Mouse (Mus musculus): ENCODE measurements at regions not wholly inside any gene's neighbourhood (a gene's known extent, or its start where the extent isn't known, plus 50 kb on each side); places are given as distances from the start of the nearest gene placed in this dataset.

- Histone ChIP-seq H3K27ac (ENCODE audit: insufficient read depth, low read length) (no peak overlapping the region), H3K4me3 (replicated peaks; ENCODE audit: insufficient read depth, low read depth, low read length) (no peak overlapping the region), H3K4me1 (ENCODE audit: control insufficient read depth, insufficient read depth, low read length) (no peaks in the 10 kb centered on the region), H3K27me3 (ENCODE audit: control insufficient read depth, insufficient read depth, low read length) (no peaks in the 10 kb centered on the region)
- no peak for DNase-seq
- TF ChIP-seq POLR2A (IDR thresholded peaks at IDR 0.05; ENCODE audit: borderline replicate concordance, insufficient read depth, low read length) (no peak), CTCF (IDR thresholded peaks at IDR 0.05; ENCODE audit: borderline replicate concordance, insufficient read depth, low read depth, low read length) (no peak)
- WGBS = 84% methylated on average over 7 of the region's 7 CpGs
Measured at GRCm38 (mm10) chr19:54252145-54252664, 208.3 kb downstream of the Adra2a start.

- Histone ChIP-seq H3K27ac (ENCODE audit: insufficient read depth, low read length) (no peak overlapping the region), H3K4me1 (ENCODE audit: control insufficient read depth, insufficient read depth, low read length) (no peaks in the 10 kb centered on the region; the same call in 1 of the 2 replicates), H3K4me3 (replicated peaks; ENCODE audit: insufficient read depth, low read depth, low read length) (no peak overlapping the region), H3K27me3 (ENCODE audit: control insufficient read depth, insufficient read depth, low read length) (no peaks in the 10 kb centered on the region)
- no peak for DNase-seq
- TF ChIP-seq POLR2A (IDR thresholded peaks at IDR 0.05; ENCODE audit: borderline replicate concordance, insufficient read depth, low read length) = no peak
- no peak for TF ChIP-seq CTCF (IDR thresholded peaks at IDR 0.05; ENCODE audit: borderline replicate concordance, insufficient read depth, low read depth, low read length)
- 79% methylated on average over 3 of the region's 3 CpGs for WGBS
Measured at GRCm38 (mm10) chr19:54257889-54258288, 213.9 kb downstream of the Adra2a start.

GRCm38 (mm10) chr19:54259175-54259574 lies 215.2 kb downstream of the Adra2a start:
- 4% methylated on average over 7 of the region's 7 CpGs for WGBS
- Histone ChIP-seq H3K27ac (ENCODE audit: insufficient read depth, low read length) (no peak overlapping the region), H3K4me1 (ENCODE audit: control insufficient read depth, insufficient read depth, low read length) (no peaks in the 10 kb centered on the region; the same call in 1 of the 2 replicates), H3K27me3 (ENCODE audit: control insufficient read depth, insufficient read depth, low read length) (no peaks in the 10 kb centered on the region), H3K4me3 (replicated peaks; ENCODE audit: insufficient read depth, low read depth, low read length) (no peak overlapping the region)
- no peak for DNase-seq
- TF ChIP-seq CTCF (IDR thresholded peaks at IDR 0.05; ENCODE audit: borderline replicate concordance, insufficient read depth, low read depth, low read length) = no peak
- no peak for TF ChIP-seq POLR2A (IDR thresholded peaks at IDR 0.05; ENCODE audit: borderline replicate concordance, insufficient read depth, low read length)

- TF ChIP-seq CTCF (IDR thresholded peaks at IDR 0.05; ENCODE audit: borderline replicate concordance, insufficient read depth, low read depth, low read length) (no peak), POLR2A (IDR thresholded peaks at IDR 0.05; ENCODE audit: borderline replicate concordance, insufficient read depth, low read length) (no peak)
- no peak for DNase-seq
- WGBS = 92% methylated on average over 10 of the region's 10 CpGs
Measured at GRCm38 (mm10) chr19:54277368-54277767, 233.4 kb downstream of the Adra2a start.

GRCm38 (mm10) chr19:54285481-54285880 lies 241.5 kb downstream of the Adra2a start:
- TF ChIP-seq CTCF (IDR thresholded peaks at IDR 0.05; ENCODE audit: borderline replicate concordance, insufficient read depth, low read depth, low read length) (no peak), POLR2A (IDR thresholded peaks at IDR 0.05; ENCODE audit: borderline replicate concordance, insufficient read depth, low read length) (no peak)
- no peak for DNase-seq
- no peak overlapping the region for H3K4me3 ChIP-seq (replicated peaks; ENCODE audit: insufficient read depth, low read depth, low read length)
- no peak overlapping the region for H3K27ac ChIP-seq (ENCODE audit: insufficient read depth, low read length)
- no peaks in the 10 kb centered on the region for H3K4me1 ChIP-seq (ENCODE audit: control insufficient read depth, insufficient read depth, low read length)
- H3K27me3 ChIP-seq (ENCODE audit: control insufficient read depth, insufficient read depth, low read length) = no peaks in the 10 kb centered on the region

More at GRCm38 (mm10) chr19:54277368-54277767, 233.4 kb downstream of the Adra2a start:
- H3K27ac ChIP-seq (ENCODE audit: insufficient read depth, low read length) = no peak overlapping the region
- no peaks in the 10 kb centered on the region for H3K27me3 ChIP-seq (ENCODE audit: control insufficient read depth, insufficient read depth, low read length)
- H3K4me1 ChIP-seq (ENCODE audit: control insufficient read depth, insufficient read depth, low read length) = no peaks in the 10 kb centered on the region
- no peak overlapping the region for H3K4me3 ChIP-seq (replicated peaks; ENCODE audit: insufficient read depth, low read depth, low read length)

GRCm38 (mm10) chr19:54297663-54298388 lies 253.9 kb downstream of the Adra2a start:
- no peak overlapping the region for H3K4me3 ChIP-seq (replicated peaks; ENCODE audit: insufficient read depth, low read depth, low read length)
- no peak for DNase-seq
- H3K4me1 ChIP-seq (ENCODE audit: control insufficient read depth, insufficient read depth, low read length) = no peaks in the 10 kb centered on the region
- no peak for TF ChIP-seq POLR2A (IDR thresholded peaks at IDR 0.05; ENCODE audit: borderline replicate concordance, insufficient read depth, low read length)
- 88% methylated on average over 10 of the region's 10 CpGs for WGBS
- no peaks in the 10 kb centered on the region for H3K27me3 ChIP-seq (ENCODE audit: control insufficient read depth, insufficient read depth, low read length)
- H3K27ac ChIP-seq (ENCODE audit: insufficient read depth, low read length) = no peak overlapping the region

- WGBS = 72% methylated on average over 6 of the region's 6 CpGs
- DNase-seq = no peak
- TF ChIP-seq POLR2A (IDR thresholded peaks at IDR 0.05; ENCODE audit: borderline replicate concordance, insufficient read depth, low read length) (no peak), CTCF (IDR thresholded peaks at IDR 0.05; ENCODE audit: borderline replicate concordance, insufficient read depth, low read depth, low read length) (no peak)
- no peak overlapping the region for H3K27ac ChIP-seq (ENCODE audit: insufficient read depth, low read length)
- no peaks in the 10 kb centered on the region for H3K4me1 ChIP-seq (ENCODE audit: control insufficient read depth, insufficient read depth, low read length)
- H3K4me3 ChIP-seq (replicated peaks; ENCODE audit: insufficient read depth, low read depth, low read length) = no peak overlapping the region
- no peaks in the 10 kb centered on the region for H3K27me3 ChIP-seq (ENCODE audit: control insufficient read depth, insufficient read depth, low read length)
Measured at GRCm38 (mm10) chr19:54311289-54311688, 267.3 kb downstream of the Adra2a start.

- Histone ChIP-seq H3K4me1 (ENCODE audit: control insufficient read depth, insufficient read depth, low read length) (no peaks in the 10 kb centered on the region), H3K4me3 (replicated peaks; ENCODE audit: insufficient read depth, low read depth, low read length) (no peak overlapping the region), H3K27ac (ENCODE audit: insufficient read depth, low read length) (no peak overlapping the region), H3K27me3 (ENCODE audit: control insufficient read depth, insufficient read depth, low read length) (no peaks in the 10 kb centered on the region)
- DNase-seq = no peak
- 53% methylated on average over 1 of the region's 1 CpGs for WGBS
- TF ChIP-seq POLR2A (IDR thresholded peaks at IDR 0.05; ENCODE audit: borderline replicate concordance, insufficient read depth, low read length) (no peak), CTCF (IDR thresholded peaks at IDR 0.05; ENCODE audit: borderline replicate concordance, insufficient read depth, low read depth, low read length) (no peak)
Measured at GRCm38 (mm10) chr19:54311723-54312122, 267.8 kb downstream of the Adra2a start.

Data from cerebellum, adult 2 months (tissue).